Mouse (Mus musculus) mouse trophoblast stem cell (cell line): ENCODE data around the gene Srl.
"Not testable (repeated sequence)": the region's sequence is repeated elsewhere in the genome, so short reads cannot be mapped to it uniquely, and the experiment has no call there.

Source experiments
- in situ Hi-C, 2 experiments: fragments of 300-500 bp; cut with MseI, MboI; formaldehyde crosslinking; loops; 2 replicates in 1 of 2; 3 replicates in 1 of 2; pipeline ENCODE4 v1.15.1; 2025

The Srl gene

GRCm38 (mm10) chr16:4552829-4553550 is 11.4 kb upstream of the Srl start:
- in situ Hi-C loops: no loop called here

- in situ Hi-C loops: no loop called here
These were observed 10.3 kb upstream of the Srl start for GRCm38 (mm10) chr16:4551885-4552284.

- in situ Hi-C loops: no loop called here
These were observed 9.4 kb upstream of the Srl start for GRCm38 (mm10) chr16:4551056-4551455.

DNA sequence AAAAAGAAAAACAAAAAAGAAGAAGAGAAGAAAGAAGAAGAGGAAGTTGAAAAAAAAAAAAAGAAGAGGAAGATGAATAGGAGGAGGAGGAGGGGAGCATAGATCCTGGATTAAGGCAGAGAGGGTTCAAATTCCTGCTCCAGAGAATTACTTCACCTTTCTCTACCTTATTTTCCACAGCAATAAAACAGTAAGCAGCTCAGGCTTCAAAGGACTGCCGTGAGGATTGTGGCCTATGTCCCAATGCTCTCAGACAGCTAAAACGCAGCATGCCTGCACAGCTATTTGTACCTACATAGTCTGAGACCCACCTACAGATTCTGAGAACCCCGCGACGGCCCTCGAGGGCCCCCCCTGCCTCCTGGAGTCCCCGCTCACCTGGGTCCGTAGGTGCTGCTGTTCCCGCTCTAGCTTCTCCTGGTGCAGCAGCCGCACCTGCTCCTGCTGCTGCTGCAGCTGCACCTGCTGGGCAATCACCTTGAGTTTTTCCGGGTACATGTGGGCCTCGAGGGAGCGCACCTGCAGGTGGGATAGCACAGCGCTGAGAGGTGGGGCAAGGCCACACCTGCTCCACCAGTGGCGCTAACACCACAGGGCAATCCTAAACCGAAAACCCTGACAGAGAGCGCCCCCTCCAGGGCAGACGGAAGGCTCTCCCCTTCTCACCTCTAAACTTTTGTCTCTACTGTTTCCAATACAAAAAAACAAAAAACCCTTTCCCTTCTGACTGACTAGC is 7.5 kb upstream of the Srl start:
- in situ Hi-C loops: loop anchor here (10.0 kb wide), 2 partner anchors 234 to 244 kb away; no protein-coding TSS in a partner anchor

DNA sequence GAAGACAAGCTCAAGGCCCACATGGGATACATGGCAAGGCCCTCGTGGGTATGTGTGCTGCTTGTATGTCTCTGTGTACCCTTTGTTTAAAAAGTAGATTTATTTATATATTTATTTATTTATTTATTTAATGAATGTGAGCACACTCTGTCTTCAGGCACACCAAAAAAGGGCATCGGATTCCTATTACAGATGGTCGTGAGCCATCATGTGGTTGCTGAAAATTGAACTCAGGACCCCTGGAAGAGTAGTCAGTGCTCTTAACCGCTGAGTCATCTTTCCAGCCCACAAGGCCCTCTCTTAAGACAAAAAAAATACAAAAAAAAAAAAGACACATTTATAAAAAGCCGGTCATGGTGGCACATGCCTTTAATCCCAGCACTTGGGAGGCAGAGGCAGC is 6.0 kb upstream of the Srl start:
- in situ Hi-C loops: loop anchor here (10.0 kb wide), 2 partner anchors 233 to 243 kb away; no protein-coding TSS in a partner anchor

DNA sequence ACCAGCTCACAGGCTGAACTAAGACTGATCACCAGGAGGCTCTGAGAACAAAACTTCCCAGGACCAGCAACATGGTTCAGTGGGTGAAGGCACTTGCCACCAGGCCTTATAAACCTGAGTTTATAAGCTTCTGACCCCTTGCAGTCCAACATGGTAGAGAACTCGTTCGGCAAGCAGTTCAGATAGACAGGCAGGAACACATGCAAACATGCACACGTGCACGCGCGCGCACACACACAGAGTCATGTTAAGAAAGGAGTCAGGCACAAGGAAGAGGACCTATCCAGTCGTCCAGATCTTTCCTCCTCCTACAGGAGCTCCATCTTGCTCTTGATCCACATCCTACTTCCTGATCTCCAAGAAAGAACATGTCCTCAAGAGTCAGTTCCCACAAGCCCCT is 5.2 kb upstream of the Srl start:
- in situ Hi-C loops: loop anchor here (10.0 kb wide), 2 partner anchors 232 to 242 kb away; no protein-coding TSS in a partner anchor

DNA sequence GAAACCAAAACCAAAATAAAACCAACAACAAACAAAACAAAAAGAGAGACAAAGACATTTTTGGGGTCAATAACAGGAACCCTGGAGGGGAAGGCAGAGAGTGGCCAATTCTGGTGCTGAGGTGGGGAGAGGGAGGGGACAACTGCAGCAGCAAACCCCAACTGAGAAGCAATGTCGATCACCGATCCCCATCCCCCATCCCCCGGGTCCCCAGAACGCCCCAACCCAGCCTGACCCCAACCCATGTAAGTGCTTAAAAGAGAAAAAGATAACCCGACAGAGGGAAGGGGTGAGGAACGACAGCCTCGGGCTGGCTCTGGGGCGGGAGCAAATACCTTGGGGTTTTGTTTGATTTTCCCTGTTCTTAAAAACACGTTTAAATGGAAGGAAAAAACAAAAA is 3.2 kb upstream of the Srl start:
- in situ Hi-C loops: loop anchor here (10.0 kb wide), 2 partner anchors 230 to 240 kb away; no protein-coding TSS in a partner anchor

GRCm38 (mm10) chr16:4543266-4543665 is 1.6 kb upstream of the Srl start:
- in situ Hi-C loops: loop anchor here (10.0 kb wide), 2 partner anchors 228 to 238 kb away; no protein-coding TSS in a partner anchor

GRCm38 (mm10) chr16:4542236-4542774 is 689 bp upstream of the Srl start:
- in situ Hi-C loops: loop anchor here (10.0 kb wide), 2 partner anchors 228 to 238 kb away; no protein-coding TSS in a partner anchor

DNA sequence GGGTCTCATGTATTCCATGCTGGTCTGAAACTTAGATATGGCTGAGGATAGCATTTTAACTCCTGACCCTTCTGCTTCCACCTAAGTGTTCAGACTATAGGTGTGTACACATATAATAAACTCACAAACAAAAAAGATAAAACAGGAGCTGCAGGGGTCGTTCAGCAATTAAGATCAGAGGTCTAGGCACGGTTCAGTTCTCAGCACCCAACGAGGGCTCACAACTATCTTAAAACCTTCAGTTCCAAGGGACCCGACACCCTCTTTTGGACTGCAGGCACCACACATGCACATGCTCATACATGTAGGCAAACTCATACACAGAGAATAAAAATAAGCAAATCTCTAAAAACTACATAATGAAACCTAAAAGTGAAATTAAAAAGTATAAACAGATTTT is 583 bp downstream of the Srl start:
- in situ Hi-C loops: loop anchor here (10.0 kb wide), 2 partner anchors 226 to 236 kb away; no protein-coding TSS in a partner anchor

- in situ Hi-C loops: loop anchor here (10.0 kb wide), 2 partner anchors 225 to 235 kb away; no protein-coding TSS in a partner anchor
These were observed 1.4 kb downstream of the Srl start for GRCm38 (mm10) chr16:4540064-4540775.

DNA sequence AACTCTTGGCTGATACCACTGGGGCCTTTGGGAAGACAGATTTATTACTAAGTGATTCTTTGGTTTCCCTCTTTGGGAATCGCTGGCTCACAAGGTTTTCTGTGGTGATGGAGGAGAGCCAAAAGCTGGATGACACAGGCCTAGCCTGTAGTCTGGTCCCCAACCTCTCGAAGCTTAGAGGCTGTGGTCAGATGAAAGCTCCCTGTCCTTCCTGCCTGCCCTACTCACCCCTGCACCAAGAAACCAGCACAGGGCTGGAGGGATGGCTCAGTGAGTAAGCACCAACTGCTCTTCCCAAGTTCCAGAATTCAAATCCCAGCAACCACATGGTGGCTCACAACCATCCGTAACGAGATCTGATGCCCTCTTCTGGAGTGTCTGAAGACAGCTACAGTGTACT is 2.1 kb downstream of the Srl start:
- in situ Hi-C loops: no loop called here

DNA sequence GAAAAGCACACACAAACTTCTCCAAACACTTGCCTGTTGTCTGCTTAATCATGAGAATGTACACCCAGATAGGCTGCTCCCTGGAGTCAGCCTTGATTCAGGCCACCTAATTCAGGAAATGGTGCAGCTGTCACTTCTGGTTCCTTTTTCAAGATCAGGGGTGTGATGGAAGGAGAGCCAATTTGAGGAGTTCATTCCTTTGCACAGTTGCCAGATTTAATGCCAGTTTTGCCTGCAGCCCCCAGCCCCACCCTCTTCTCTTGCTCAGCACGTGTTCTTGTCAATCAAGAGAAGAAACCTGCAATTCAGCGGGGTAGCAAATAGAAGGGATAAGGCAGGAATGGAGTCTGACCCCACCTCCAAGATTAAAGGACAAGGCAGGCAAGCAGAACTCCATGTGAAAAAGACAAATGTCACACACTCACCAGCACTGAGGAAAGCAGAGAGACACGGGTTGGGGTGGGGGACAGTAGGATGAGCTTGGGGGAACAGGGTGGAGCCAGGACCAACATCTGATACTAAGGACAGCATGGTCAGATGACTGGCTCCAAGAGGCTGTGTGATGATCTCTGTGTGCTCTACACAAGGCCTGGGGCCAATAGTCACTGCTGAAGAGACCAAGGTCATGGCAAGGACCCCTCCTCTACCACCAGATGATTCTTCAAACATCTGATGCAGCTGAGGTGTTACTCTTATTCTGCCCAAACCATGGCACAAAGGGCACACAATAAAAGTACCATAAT is 3.8 kb downstream of the Srl start:
- in situ Hi-C loops: no loop called here

GRCm38 (mm10) chr16:4527373-4527772 is 14.2 kb downstream of the Srl start:
- in situ Hi-C loops: not testable (repeated sequence)

- in situ Hi-C loops: no loop called here
These were observed 18.2 kb downstream of the Srl start for GRCm38 (mm10) chr16:4523313-4524004.

DNA sequence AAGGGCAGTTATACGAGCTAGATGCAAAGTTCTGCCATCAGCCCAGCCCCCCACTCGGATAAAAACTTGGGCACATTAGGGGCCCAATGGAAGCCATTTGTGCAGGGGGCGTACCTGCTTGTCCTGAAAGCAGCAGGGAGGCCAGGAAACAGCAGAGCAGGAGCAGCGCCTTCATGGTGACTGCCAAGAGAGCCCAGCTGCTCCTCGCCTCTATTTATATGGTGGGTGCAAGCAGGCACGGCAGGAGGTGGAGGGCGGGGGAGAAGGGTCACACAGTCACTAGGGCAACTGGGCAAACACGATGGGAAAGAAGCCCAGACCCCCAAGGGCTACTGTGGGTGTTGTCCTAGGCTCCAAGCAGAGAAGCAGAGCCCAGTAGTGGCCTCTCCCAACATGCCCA is 18.7 kb downstream of the Srl start:
- in situ Hi-C loops: no loop called here

DNA sequence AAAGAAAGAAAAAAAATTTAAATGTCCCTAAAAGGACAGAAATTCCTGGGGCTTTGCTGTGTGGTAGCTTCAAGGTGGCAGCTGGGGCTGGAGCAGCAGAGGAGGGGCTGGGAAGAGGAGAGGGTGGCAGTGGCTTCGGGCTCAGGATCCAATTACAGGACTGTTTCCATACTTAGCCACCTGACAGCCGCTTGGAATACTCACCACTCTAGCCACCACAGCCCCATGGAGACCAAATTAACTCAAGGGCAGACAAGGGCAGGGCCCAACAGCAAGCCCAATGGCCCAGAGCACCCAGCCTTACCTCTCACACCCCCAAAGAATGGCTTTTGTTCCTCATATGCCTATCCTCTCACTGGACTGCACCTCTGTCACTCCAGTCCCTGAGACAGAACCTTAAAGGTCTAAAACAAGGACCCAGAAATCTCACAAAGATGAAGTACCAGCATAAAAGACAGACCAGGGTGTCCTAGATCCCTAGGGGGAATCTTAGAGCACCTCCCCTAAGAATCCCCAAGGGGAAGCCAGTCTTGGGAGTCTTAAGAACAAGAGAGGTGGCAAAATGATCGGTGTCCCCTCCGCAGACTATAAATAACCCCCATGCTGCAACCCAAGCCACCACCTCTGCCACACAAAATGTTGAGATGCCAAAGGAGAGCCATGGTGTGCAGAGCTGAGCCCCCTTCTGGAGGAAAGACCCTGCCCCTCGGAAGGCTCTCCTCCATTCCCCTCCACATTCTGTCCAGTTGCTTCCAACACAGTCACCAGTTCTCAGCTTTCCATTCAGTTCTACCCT is 19.7 kb downstream of the Srl start:
- in situ Hi-C loops: no loop called here

DNA sequence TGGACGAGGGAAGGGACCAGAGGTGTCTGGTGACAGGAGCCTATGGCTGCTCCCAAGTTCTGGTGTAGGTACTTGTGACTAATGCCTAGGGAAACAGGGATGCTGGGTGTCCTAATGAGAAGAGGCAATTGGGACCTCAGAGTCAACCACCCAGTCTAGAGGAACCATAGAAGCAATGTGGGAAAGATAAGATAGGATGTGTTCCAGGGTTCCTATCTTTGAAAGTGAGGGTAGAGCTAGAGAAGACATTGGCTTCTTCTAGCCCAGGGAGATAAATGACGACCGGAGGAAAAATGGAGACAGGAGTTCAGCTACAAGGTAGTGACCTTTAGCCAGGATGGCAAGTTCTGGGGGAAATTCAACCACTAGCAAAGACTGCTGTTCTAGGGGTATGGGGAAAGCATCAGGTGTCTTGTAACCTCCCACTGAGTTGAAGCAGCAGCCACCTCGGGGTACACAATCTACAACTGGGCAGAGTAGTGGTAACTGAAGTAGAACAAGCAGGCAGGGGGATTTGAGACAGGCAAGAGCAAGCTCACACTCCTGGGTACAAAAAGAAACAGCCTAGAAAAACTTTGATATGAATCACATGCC is 20.4 kb downstream of the Srl start:
- in situ Hi-C loops: no loop called here

GRCm38 (mm10) chr16:4520673-4521072 is 20.9 kb downstream of the Srl start:
- in situ Hi-C loops: no loop called here
